Mouse (Mus musculus) embryonic facial prominence, embryonic 10.5 days (tissue): ENCODE data around the gene Pde11a. TPM values are rescaled to one million over a fixed set of nuclear protein-coding genes. Genes with fewer than 3 reads are reported as not detected.

Experiments used
- DNase-seq: peaks from one replicate; pipeline ENCODE4 v3.0.0-alpha.2; 2017; ENCODE audit warnings: low spot score
- H3K27ac ChIP-seq: fragments of 300-500 bp; sonication (generic); replicated peaks from 2 replicates; pipeline ENCODE4 v1.5.1; 2016; ENCODE audit warnings: mild to moderate bottlenecking
- H3K27me3 ChIP-seq: fragments of 300-500 bp; sonication (generic); replicated peaks from 2 replicates; pipeline ENCODE4 v1.6.1; 2016; ENCODE audit warnings: low read depth, mild to moderate bottlenecking; ENCODE audit not compliant: poor library complexity, severe bottlenecking
- H3K36me3 ChIP-seq: fragments of 300-500 bp; sonication (generic); replicated peaks from 2 replicates; pipeline ENCODE4 v1.6.1; 2016; ENCODE audit warnings: mild to moderate bottlenecking, moderate library complexity
- H3K4me1 ChIP-seq: fragments of 300-500 bp; sonication (generic); 2 replicates; pipeline ENCODE4 v1.6.1; 2016
- H3K4me3 ChIP-seq: fragments of 300-500 bp; sonication (generic); 2 replicates; pipeline ENCODE4 v1.5.1; 2016; ENCODE audit warnings: mild to moderate bottlenecking, moderate library complexity
- H3K9me3 ChIP-seq: fragments of 300-500 bp; sonication (generic); 2 replicates; pipeline ENCODE4 v1.6.1; 2016; ENCODE audit warnings: mild to moderate bottlenecking
- WGBS: fragments of 180-500 bp; shearing (Covaris S2); methylation state at CpG from one replicate; pipeline ENCODE4 v1.1.7; 2016; 5-methylcytosine and 5-hydroxymethylcytosine counted together
- polyA plus RNA-seq: library from polyadenylated mRNA; unstranded; fragments of >200 nt; fragmentation: Nextera tagmentation; extraction: Ambion mirVana; gene quantifications from 2 replicates; pipeline ENCODE4 v1.2.1, GENCODE M21; 2016

The Pde11a gene
- polyA plus RNA-seq, 1 experiment from 2014 or later: 0.50 TPM

- no peaks in the 10 kb centered on the region for H3K9me3 ChIP-seq
- WGBS: 89% methylated on average over 11 of the region's 11 CpGs
- H3K4me3 ChIP-seq: no peak within 1 kb of the TSS
- no peak for DNase-seq
- H3K36me3 ChIP-seq: no peaks in the 10 kb centered on the region
- H3K27ac ChIP-seq: no peak within 1 kb of the TSS
- H3K4me1 ChIP-seq: no peaks in the 10 kb centered on the region
- H3K27me3 ChIP-seq: no peaks in the 10 kb centered on the region
Observed at GRCm38 (mm10) chr2:76360226-76360625, 21.7 kb upstream of the Pde11a start, which contains the start of gene Cyct. Gene Cyct (minus strand): TSS chr2:76360450.

- 82% methylated on average over 6 of the region's 6 CpGs for WGBS
- Histone ChIP-seq H3K4me1 (no peaks in the 10 kb centered on the region), H3K27me3 (no peaks in the 10 kb centered on the region), H3K4me3 (no peak overlapping the region), H3K36me3 (no peaks in the 10 kb centered on the region), H3K9me3 (no peaks in the 10 kb centered on the region), H3K27ac (no peak overlapping the region)
- no peak for DNase-seq
Observed at GRCm38 (mm10) chr2:76347839-76348238, 9.3 kb upstream of the Pde11a start.

DNA sequence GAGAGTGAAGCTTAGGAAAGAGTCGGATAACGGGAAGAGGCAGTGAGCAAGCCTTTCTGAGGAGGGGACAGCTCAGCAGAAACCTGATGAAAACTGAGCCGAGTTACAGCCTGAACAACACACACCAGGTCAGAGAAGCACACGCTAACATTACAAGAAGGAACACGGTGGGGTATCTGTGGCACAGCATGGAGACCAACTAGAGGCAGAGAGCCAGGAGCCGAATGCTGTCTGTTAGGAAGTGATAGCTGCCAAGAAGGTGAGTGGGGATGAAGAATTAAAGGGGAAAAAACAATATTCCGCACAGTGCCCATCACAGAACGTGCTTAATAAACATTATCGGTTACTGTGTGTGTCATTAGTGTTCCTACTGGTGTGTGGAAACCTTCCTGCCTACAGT, 3.6 kb upstream of the Pde11a start:
- WGBS: 93% methylated on average over 9 of the region's 9 CpGs
- Histone ChIP-seq H3K27me3 (peaks cover 31% of the 10 kb centered on the region), H3K27ac (no peak overlapping the region), H3K9me3 (no peaks in the 10 kb centered on the region), H3K36me3 (no peaks in the 10 kb centered on the region), H3K4me3 (no peak overlapping the region), H3K4me1 (peaks cover 10% of the 10 kb centered on the region)
- no peak for DNase-seq

GRCm38 (mm10) chr2:76334596-76334995, 4.0 kb downstream of the Pde11a start:
- no peak for DNase-seq
- H3K27ac ChIP-seq: no peak overlapping the region
- no peaks in the 10 kb centered on the region for H3K36me3 ChIP-seq
- no peaks in the 10 kb centered on the region for H3K9me3 ChIP-seq
- 79% methylated on average over 5 of the region's 5 CpGs for WGBS
- H3K4me3 ChIP-seq: no peak overlapping the region
- peaks cover 18% of the 10 kb centered on the region for H3K4me1 ChIP-seq
- H3K27me3 ChIP-seq: peaks cover 34% of the 10 kb centered on the region

GRCm38 (mm10) chr2:76332161-76332805, 6.3 kb downstream of the Pde11a start:
- Histone ChIP-seq H3K4me3 (no peak overlapping the region), H3K4me1 (peaks cover 11% of the 10 kb centered on the region), H3K36me3 (no peaks in the 10 kb centered on the region), H3K27ac (no peak overlapping the region), H3K27me3 (peaks cover 10% of the 10 kb centered on the region; the same call in 1 of the 2 replicates), H3K9me3 (no peaks in the 10 kb centered on the region)
- WGBS: 75% methylated on average over 11 of the region's 11 CpGs
- no peak for DNase-seq

GRCm38 (mm10) chr2:76330081-76330480, 8.5 kb downstream of the Pde11a start:
- Histone ChIP-seq H3K27me3 (no peaks in the 10 kb centered on the region), H3K27ac (no peak overlapping the region), H3K4me3 (no peak overlapping the region), H3K36me3 (no peaks in the 10 kb centered on the region), H3K4me1 (peaks cover 11% of the 10 kb centered on the region), H3K9me3 (no peaks in the 10 kb centered on the region)
- no peak for DNase-seq
- 91% methylated on average over 5 of the region's 5 CpGs for WGBS

DNA sequence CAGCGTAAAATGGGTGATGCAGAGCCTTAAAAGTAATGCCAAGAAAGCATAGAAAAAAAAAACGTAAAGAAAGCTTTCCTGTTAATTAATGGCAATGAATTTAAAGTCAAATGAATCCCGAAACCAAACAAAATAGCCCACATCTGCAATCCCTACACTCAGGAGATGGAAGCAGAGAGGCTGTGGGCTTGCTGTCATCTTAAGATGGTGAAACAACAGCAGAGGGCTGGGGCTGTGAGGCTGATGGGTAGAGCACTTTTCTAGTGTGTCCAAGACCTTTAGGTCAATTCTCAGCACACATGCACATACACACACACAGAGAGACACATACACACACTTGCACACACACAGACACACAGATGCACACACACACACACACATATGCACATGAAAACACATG, 12.4 kb downstream of the Pde11a start:
- Histone ChIP-seq H3K4me1 (peaks cover 9% of the 10 kb centered on the region; the same call in 1 of the 2 replicates), H3K27ac (no peak overlapping the region), H3K27me3 (no peaks in the 10 kb centered on the region), H3K9me3 (no peaks in the 10 kb centered on the region), H3K4me3 (no peak overlapping the region), H3K36me3 (no peaks in the 10 kb centered on the region)
- WGBS: 88% methylated on average over 3 of the region's 3 CpGs
- DNase-seq: no peak

DNA sequence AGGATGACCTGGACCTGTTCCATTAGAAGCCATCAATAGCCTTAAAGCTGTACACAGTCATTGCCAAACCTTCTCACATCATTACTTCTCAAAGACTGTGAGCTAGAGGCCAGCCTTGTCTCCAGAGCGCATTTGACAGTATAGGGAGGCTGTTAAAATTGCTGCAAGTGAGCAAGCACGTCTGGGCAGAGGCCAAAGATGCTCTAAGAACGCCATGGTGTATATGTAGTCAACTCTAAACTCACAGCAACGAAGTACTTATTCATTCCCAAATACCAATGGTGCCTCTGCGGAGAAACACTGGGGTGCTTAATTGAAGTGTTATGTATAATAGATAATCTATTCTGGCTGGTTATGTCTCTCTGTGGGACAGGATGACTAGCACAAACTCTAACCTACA, 14.1 kb downstream of the Pde11a start:
- Histone ChIP-seq H3K4me1 (peaks cover 9% of the 10 kb centered on the region; the same call in 1 of the 2 replicates), H3K9me3 (no peaks in the 10 kb centered on the region), H3K27ac (no peak overlapping the region), H3K4me3 (no peak overlapping the region), H3K27me3 (no peaks in the 10 kb centered on the region), H3K36me3 (no peaks in the 10 kb centered on the region)
- whole genome bisulfite sequencing: 89% methylated on average over 5 of the region's 5 CpGs
- no peak for DNase-seq

DNA sequence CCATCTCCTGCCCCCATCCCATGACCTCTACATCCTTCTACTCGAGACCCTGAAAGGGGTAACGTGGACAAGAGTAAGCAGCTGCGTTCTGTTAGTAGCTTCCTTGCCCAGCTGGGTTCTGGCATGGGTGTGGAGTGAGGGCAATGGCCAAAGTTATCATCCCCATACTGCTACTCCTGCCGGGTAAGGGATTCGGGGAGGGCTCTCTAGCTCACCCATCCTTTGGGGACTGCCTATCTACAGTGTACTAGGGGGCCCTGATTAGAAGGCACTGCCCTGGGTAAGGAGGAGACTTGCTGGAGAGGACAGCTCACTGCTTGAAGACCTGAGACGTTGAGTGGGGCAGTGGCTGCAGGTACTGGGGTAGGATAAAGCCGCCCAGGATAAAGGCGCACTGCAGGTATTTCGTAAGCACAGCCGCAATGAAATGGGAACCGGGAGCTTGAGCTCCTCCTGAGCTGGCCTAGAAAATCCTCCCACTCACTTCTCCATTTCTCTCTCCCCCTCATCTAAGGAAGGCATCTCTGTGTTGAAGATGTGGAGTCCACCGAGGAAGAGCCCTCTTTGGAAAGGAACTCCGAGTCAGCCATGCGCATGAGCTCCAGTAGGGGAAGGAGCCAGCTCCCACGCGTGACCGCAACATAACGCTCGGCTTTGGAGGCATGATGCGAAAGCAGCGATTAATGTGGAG, 15.2 kb downstream of the Pde11a start:
- DNase-seq: no peak
- no peaks in the 10 kb centered on the region for H3K9me3 ChIP-seq
- H3K27me3 ChIP-seq: no peaks in the 10 kb centered on the region
- H3K4me1 ChIP-seq: peaks cover 6% of the 10 kb centered on the region; the same call in 1 of the 2 replicates
- no peak overlapping the region for H3K27ac ChIP-seq
- H3K36me3 ChIP-seq: no peaks in the 10 kb centered on the region
- H3K4me3 ChIP-seq: no peak overlapping the region
- 87% methylated on average over 21 of the region's 21 CpGs for WGBS

DNA sequence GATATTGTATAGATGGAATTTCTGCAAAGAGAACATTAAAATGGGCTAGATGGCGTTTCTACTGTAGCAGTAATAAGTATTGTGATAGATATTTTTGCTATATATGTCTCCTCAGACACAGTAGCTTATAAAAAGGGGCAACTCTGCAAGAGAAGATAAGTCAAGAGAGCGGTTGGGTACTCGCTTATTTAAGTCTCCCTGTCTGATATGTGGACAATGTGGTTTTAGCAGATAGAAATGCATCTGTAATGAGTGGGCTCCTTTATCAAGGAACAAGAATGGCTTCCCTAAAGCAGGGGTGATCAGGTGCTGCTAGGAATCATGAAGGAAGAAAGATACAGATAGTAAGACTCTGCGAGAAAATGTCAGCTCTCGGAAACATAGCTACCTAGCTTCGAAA, 18.2 kb downstream of the Pde11a start:
- DNase-seq: no peak
- H3K27me3 ChIP-seq: no peaks in the 10 kb centered on the region
- H3K4me1 ChIP-seq: peaks cover 6% of the 10 kb centered on the region; the same call in 1 of the 2 replicates
- no peaks in the 10 kb centered on the region for H3K9me3 ChIP-seq
- WGBS: 88% methylated on average over 6 of the region's 6 CpGs
- H3K27ac ChIP-seq: no peak overlapping the region
- no peaks in the 10 kb centered on the region for H3K36me3 ChIP-seq
- H3K4me3 ChIP-seq: no peak overlapping the region

GRCm38 (mm10) chr2:76319231-76319630, 19.3 kb downstream of the Pde11a start:
- no peaks in the 10 kb centered on the region for H3K9me3 ChIP-seq
- H3K36me3 ChIP-seq: no peaks in the 10 kb centered on the region
- H3K4me1 ChIP-seq: peaks cover 6% of the 10 kb centered on the region; the same call in 1 of the 2 replicates
- 92% methylated on average over 6 of the region's 6 CpGs for WGBS
- H3K27me3 ChIP-seq: no peaks in the 10 kb centered on the region
- H3K27ac ChIP-seq: no peak overlapping the region
- no peak for DNase-seq
- H3K4me3 ChIP-seq: no peak overlapping the region

GRCm38 (mm10) chr2:76287671-76288070, 50.9 kb downstream of the Pde11a start:
- Histone ChIP-seq H3K36me3 (no peaks in the 10 kb centered on the region), H3K9me3 (no peaks in the 10 kb centered on the region), H3K4me1 (no peaks in the 10 kb centered on the region), H3K4me3 (no peak overlapping the region), H3K27me3 (no peaks in the 10 kb centered on the region), H3K27ac (no peak overlapping the region)
- no peak for DNase-seq
- WGBS: 88% methylated on average over 3 of the region's 3 CpGs

DNA sequence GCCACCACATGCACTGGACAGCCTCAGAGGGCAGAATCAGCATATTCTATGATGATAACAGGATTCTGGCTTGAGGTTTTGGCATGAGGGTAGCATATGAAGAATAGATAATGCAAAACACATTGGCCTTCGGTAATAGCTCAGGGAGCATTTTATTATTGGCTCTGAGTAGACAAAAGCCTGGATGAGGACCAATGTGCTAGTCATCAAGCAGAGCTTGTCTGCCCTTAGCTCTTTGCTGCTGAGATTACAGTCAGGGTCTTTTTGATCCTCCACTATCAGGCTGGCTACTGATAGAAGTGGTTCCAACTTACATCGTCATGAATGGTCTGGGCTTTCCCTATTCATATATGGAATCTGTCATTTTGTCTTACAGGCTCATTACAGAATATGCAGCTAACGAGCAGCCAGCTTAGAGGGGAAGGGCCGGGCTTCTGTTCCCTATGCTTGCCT, 52.3 kb downstream of the Pde11a start:
- no peaks in the 10 kb centered on the region for H3K27me3 ChIP-seq
- no peaks in the 10 kb centered on the region for H3K4me1 ChIP-seq
- no peak for DNase-seq
- H3K4me3 ChIP-seq: no peak overlapping the region
- H3K36me3 ChIP-seq: no peaks in the 10 kb centered on the region
- 85% methylated on average over 4 of the region's 4 CpGs for WGBS
- H3K27ac ChIP-seq: no peak overlapping the region
- H3K9me3 ChIP-seq: no peaks in the 10 kb centered on the region
